Mouse (Mus musculus) heart, embryonic 11.5 days (tissue): ENCODE measurements around the gene Dtnb. TPM values are rescaled to one million over a fixed set of nuclear protein-coding genes. Genes with fewer than 3 reads are reported as not detected.

ENCODE experiments used
- ATAC-seq: fragments of 200-750 bp; cut with Nextera tagmentation; replicated peaks from 2 replicates; pipeline ENCODE4 v1.8.0; 2017; ENCODE audit warnings: moderate library complexity; ENCODE audit not compliant: insufficient number of reproducible peaks, low FRiP score, low TSS enrichment
- H3K27ac ChIP-seq: fragments of 300-500 bp; sonication (generic); 2 replicates; pipeline ENCODE4 v1.5.1; 2014; ENCODE audit warnings: mild to moderate bottlenecking, low read depth, low read length
- H3K27me3 ChIP-seq: fragments of 300-500 bp; sonication (generic); 2 replicates; pipeline ENCODE4 v1.6.1; 2014; ENCODE audit warnings: mild to moderate bottlenecking, low read length, mixed read lengths; ENCODE audit not compliant: control insufficient read depth, insufficient read depth
- H3K36me3 ChIP-seq: fragments of 300-500 bp; sonication (generic); 2 replicates; pipeline ENCODE4 v1.6.1; 2014; ENCODE audit warnings: mild to moderate bottlenecking, low read length, moderate library complexity, mixed read lengths; ENCODE audit not compliant: control insufficient read depth, insufficient read depth
- H3K4me1 ChIP-seq: fragments of 300-500 bp; sonication (generic); 2 replicates; pipeline ENCODE4 v1.6.1; 2014; ENCODE audit warnings: low read length; ENCODE audit not compliant: control insufficient read depth, insufficient read depth
- H3K4me2 ChIP-seq: fragments of 300-500 bp; sonication (generic); 2 replicates; pipeline ENCODE4 v1.6.1; 2014; ENCODE audit warnings: mild to moderate bottlenecking, moderate library complexity
- H3K4me3 ChIP-seq: fragments of 300-500 bp; sonication (generic); 2 replicates; pipeline ENCODE4 v1.5.1; 2014; ENCODE audit warnings: low read depth, low read length
- H3K9ac ChIP-seq: fragments of 300-500 bp; sonication (generic); 2 replicates; pipeline ENCODE4 v1.6.1; 2014; ENCODE audit warnings: mild to moderate bottlenecking, low read depth, low read length, moderate library complexity
- H3K9me3 ChIP-seq: fragments of 300-500 bp; sonication (generic); replicated peaks from 2 replicates; pipeline ENCODE4 v1.6.1; 2016; ENCODE audit warnings: low read length; ENCODE audit not compliant: control insufficient read depth
- WGBS: fragments of 180-500 bp; shearing (Covaris S2); extraction: QIAGEN DNeasy Blood & Tissue Kit; methylation state at CpG from one replicate; pipeline ENCODE4 v1.1.7; 2014; ENCODE audit not compliant: insufficient replicate concordance; 5-methylcytosine and 5-hydroxymethylcytosine counted together
- polyA plus RNA-seq: library from polyadenylated mRNA; unstranded; fragments of >200 nt; fragmentation: Nextera tagmentation; extraction: Ambion mirVana; gene quantifications from 2 replicates; pipeline ENCODE4 v1.2.1, GENCODE M21; 2014

Dtnb gene
- polyA plus RNA-seq, 1 experiment from 2014 or later, result 26.7 TPM

DNA sequence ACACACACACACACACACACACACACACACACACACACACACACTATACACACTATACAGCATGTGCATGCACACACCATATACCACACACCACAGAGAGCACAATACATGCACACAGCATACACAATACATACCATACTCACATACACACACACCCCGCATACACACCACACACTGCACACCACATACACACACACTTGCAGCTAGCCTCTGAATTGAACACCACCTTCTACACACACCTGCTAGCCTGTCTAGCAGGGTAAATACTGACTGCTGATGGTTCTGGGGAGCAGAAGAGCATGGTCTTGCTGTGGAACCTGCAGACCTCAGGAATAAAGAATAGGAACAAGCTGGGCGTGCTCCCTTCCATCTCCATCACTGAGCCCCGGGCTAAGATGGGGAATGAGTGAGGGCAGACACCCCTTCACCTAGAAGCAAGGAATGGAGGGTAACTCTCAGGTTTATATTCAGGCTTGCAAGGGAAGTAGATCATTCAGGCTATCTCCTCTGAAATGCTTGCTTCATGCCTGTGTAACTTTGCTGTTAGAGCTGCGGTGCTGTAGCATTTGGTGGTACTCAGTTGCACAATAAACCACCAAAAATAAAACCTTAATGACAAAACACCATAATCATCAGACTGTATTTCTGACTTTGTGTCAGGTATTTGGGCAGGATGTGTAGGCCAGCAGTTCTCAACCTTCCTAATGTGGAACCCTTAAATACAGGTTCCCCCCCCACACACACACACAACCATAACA lies 87.6 kb downstream of the Dtnb start:
- Histone ChIP-seq H3K27me3 (no peaks in the 10 kb centered on the region), H3K36me3 (no peaks in the 10 kb centered on the region), H3K9ac (no peak overlapping the region), H3K4me2 (no peak overlapping the region), H3K9me3 (no peaks in the 10 kb centered on the region), H3K4me1 (peaks cover 9% of the 10 kb centered on the region; the same call in 1 of the 2 replicates), H3K4me3 (no peak overlapping the region), H3K27ac (no peak overlapping the region)
- ATAC-seq, result no peak
- WGBS, result 86% methylated on average over 4 of the region's 4 CpGs

DNA sequence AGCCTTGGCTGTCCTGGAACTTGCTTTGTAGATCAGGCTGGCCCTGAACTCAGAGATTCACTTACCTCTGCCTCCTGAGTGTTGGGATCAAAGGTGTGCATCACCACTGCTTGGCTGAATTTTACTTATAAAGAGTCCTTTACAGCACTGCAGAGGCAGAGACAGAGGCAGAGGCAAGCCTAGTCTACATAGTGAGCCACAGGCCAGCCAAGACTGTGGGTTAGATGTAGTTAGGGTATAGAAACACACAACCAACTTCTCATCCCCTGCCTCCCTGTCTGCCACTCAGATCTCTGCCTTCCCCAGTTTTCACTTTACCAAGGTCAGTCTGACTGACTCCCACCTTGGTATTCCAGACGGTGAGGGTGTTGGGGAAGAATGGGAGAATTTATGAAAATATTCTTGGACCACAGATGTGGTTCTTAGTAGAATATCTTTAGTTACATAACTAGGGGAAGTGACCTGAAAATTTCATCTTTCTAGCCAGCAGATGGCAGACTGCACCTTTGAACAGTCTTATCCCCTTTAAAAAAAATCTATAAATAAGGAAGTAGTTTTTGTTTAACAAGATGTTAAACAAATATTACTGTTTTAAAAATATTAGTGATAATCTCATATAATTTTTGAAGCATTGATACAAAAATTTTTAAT lies 88.9 kb downstream of the Dtnb start:
- H3K4me3 ChIP-seq, result no peak overlapping the region
- no peaks in the 10 kb centered on the region for H3K9me3 ChIP-seq
- 55% methylated on average over 1 of the region's 1 CpGs for WGBS

GRCm38 (mm10) chr12:3662660-3663059 lies 90.5 kb downstream of the Dtnb start:
- no peaks in the 10 kb centered on the region for H3K9me3 ChIP-seq
- ATAC-seq, result no peak
- no peaks in the 10 kb centered on the region for H3K27me3 ChIP-seq

More for the DNA sequence above, 88.9 kb downstream of the Dtnb start:
- ATAC-seq, result no peak
- H3K27ac ChIP-seq, result no peak overlapping the region
- H3K4me1 ChIP-seq, result peaks cover 9% of the 10 kb centered on the region; the same call in 1 of the 2 replicates
- H3K9ac ChIP-seq, result no peak overlapping the region
- no peaks in the 10 kb centered on the region for H3K27me3 ChIP-seq
- H3K36me3 ChIP-seq, result no peaks in the 10 kb centered on the region
- no peak overlapping the region for H3K4me2 ChIP-seq

GRCm38 (mm10) chr12:3663386-3663785 lies 91.2 kb downstream of the Dtnb start:
- no peaks in the 10 kb centered on the region for H3K27me3 ChIP-seq
- no peak for ATAC-seq
- no peak overlapping the region for H3K4me2 ChIP-seq
- H3K4me1 ChIP-seq, result no peaks in the 10 kb centered on the region
- H3K27ac ChIP-seq, result no peak overlapping the region
- H3K9ac ChIP-seq, result no peak overlapping the region
- 89% methylated on average over 7 of the region's 7 CpGs for WGBS
- no peaks in the 10 kb centered on the region for H3K36me3 ChIP-seq
- no peak overlapping the region for H3K4me3 ChIP-seq
- H3K9me3 ChIP-seq, result no peaks in the 10 kb centered on the region

More at GRCm38 (mm10) chr12:3662660-3663059, 90.5 kb downstream of the Dtnb start:
- Histone ChIP-seq H3K27ac (no peak overlapping the region), H3K4me3 (no peak overlapping the region), H3K36me3 (no peaks in the 10 kb centered on the region), H3K4me2 (no peak overlapping the region), H3K4me1 (no peaks in the 10 kb centered on the region), H3K9ac (no peak overlapping the region)

DNA sequence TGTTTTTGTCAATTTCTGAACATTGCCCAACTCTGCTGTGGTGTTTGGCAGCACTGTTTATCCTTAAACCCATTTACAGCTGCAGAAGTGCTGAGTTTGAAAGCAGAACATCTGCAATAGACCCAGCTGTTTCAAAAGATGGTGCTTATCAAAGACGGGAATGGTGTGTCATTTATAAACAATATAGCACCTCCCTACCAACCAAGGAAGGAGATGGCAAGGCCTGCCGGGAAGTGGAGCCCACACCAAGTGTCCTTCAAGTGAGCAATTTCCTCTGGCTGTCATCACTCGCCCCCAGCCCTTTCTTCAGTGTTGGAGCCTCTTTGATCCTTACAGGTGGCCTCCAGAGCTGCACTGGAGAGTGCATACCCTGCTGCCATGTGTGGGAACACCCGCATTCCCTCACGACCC lies 97.8 kb downstream of the Dtnb start:
- H3K4me2 ChIP-seq, result no peak overlapping the region
- H3K4me1 ChIP-seq, result peaks cover 7% of the 10 kb centered on the region; the same call in 1 of the 2 replicates
- no peaks in the 10 kb centered on the region for H3K36me3 ChIP-seq
- H3K27ac ChIP-seq, result no peak overlapping the region
- no peak overlapping the region for H3K4me3 ChIP-seq
- H3K9me3 ChIP-seq, result no peaks in the 10 kb centered on the region
- WGBS, result 33% methylated on average over 5 of the region's 5 CpGs
- ATAC-seq, result no peak
- H3K9ac ChIP-seq, result no peak overlapping the region
- no peaks in the 10 kb centered on the region for H3K27me3 ChIP-seq

- Histone ChIP-seq H3K4me2 (no peak overlapping the region), H3K27ac (no peak overlapping the region), H3K9me3 (no peaks in the 10 kb centered on the region), H3K27me3 (no peaks in the 10 kb centered on the region), H3K4me3 (no peak overlapping the region), H3K4me1 (peaks cover 7% of the 10 kb centered on the region; the same call in 1 of the 2 replicates), H3K9ac (no peak overlapping the region), H3K36me3 (no peaks in the 10 kb centered on the region)
- no peak for ATAC-seq
- WGBS, result 79% methylated on average over 4 of the region's 4 CpGs
Measured at GRCm38 (mm10) chr12:3671117-3671516, 98.9 kb downstream of the Dtnb start.

DNA sequence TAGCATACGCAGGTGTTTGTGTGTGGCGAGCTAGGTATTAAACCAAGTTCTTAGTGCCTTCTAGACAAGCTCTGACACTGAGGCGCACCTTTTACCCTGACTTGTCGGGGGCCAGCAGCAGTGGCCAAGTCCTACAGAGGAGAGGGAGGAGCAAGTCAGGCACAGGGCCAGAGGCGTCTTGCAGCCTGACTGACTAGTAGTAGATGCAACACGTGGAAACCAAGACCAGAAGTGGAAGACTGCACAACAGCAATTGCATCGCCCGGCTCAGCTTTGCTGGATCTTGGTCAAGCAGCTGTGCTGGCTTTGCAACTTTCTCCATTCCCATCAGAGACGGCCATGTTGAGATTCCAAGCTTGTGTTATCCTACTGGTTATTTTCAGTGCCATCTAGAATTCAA lies 100.6 kb downstream of the Dtnb start:
- WGBS, result 79% methylated on average over 9 of the region's 9 CpGs
- Histone ChIP-seq H3K9me3 (no peaks in the 10 kb centered on the region), H3K4me2 (no peak overlapping the region), H3K36me3 (no peaks in the 10 kb centered on the region), H3K4me1 (peaks cover 7% of the 10 kb centered on the region; the same call in 1 of the 2 replicates), H3K27me3 (no peaks in the 10 kb centered on the region), H3K4me3 (no peak overlapping the region), H3K9ac (no peak overlapping the region), H3K27ac (no peak overlapping the region)
- ATAC-seq, result no peak

DNA sequence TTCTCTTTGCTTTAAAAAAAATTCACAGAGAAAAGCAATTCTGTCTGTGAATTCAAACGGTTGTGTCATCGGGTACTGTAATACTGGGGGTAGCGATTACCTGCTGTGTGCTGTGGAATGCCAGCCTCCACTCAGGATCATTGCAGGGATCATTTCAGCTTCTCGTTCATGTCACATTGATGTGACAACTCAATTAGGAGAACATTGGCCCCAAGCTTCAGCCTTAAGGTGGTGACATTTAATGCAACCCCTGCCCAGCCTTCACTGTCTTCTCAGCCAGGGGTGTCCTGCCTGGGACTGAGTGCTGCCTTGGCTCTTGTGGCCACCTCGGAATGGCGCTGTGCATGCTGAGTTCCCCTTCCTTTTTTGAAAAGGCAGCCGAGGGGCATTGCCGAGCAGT lies 101.7 kb downstream of the Dtnb start:
- Histone ChIP-seq H3K27ac (no peak overlapping the region), H3K4me3 (no peak overlapping the region), H3K9ac (no peak overlapping the region), H3K4me1 (peaks cover 7% of the 10 kb centered on the region; the same call in 1 of the 2 replicates), H3K9me3 (no peaks in the 10 kb centered on the region), H3K4me2 (no peak overlapping the region), H3K27me3 (no peaks in the 10 kb centered on the region), H3K36me3 (no peaks in the 10 kb centered on the region)
- WGBS, result 63% methylated on average over 8 of the region's 8 CpGs
- no peak for ATAC-seq
